Mouse (Mus musculus) olfactory bulb, adult 2 months (tissue): ENCODE measurements around the gene Rabl6.

Experiments
- CTCF ChIP-seq: fragments of 200-500 bp; IDR thresholded peaks from 2 replicates; pipeline ENCODE4 v1.5.1; 2012; ENCODE audit warnings: low read depth, mild to moderate bottlenecking, low read length, moderate library complexity; ENCODE audit not compliant: insufficient read depth
- POLR2A ChIP-seq: fragments of 200-500 bp; IDR thresholded peaks from 2 replicates; pipeline ENCODE4 v1.6.1; 2012; ENCODE audit warnings: mild to moderate bottlenecking, low read depth, low read length, moderate library complexity; ENCODE audit not compliant: insufficient read depth

DNA sequence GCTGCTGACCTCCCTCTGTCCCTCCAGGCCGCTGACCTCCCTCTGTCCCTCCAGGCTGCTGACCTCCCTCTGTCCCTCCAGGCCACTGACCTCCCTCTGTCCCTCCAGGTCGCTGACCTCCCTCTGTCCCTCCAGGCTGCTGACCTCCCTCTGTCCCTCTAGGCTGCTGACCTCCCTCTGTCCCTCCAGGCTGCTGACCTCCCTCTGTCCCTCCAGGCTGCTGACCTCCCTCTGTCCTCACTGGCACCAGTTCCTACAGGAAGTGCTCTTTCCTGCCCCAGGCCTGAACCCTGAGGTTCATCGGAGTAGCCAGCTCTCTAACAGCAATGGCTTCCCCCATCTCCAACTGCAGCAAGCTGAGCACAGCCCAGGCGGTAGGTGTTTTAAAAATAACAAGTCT is 20.4 kb upstream of the Rabl6 start:
- no peak for TF ChIP-seq CTCF
- TF ChIP-seq POLR2A, result no peak
